Mouse (Mus musculus): ENCODE measurements around the gene Tnfaip8l1.

GRCm38 (mm10) chr17:56170636-56171035 is 8.4 kb downstream of the Tnfaip8l1 start:
- TF ChIP-seq POLR2A (IDR thresholded peaks at IDR 0.05; ENCODE audit: borderline replicate concordance, extremely low read depth, low read depth, low read length) (no peak), CTCF (IDR thresholded peaks at IDR 0.05; ENCODE audit: insufficient read depth, low read length) (no peak)

Data from lung, adult 2 months (tissue).